Mouse (Mus musculus) left cerebral cortex, adult 2 months (tissue): ENCODE measurements around the gene Loxl1. TPM values are rescaled to one million over a fixed set of nuclear protein-coding genes. Genes with fewer than 3 reads are reported as not detected.

ENCODE experiments used
- DNase-seq, 2 experiments: peaks; one replicate each; pipeline ENCODE4 v3.0.0; 2021 to 2022; ENCODE audit warnings: low spot score in 2 of 2, mixed read lengths in 1 of 2; ENCODE audit errors: extremely low spot score in 1 of 2
- H3K27ac ChIP-seq: fragments of 200-600 bp; 2 replicates; pipeline ENCODE4 v1.8.1; 2022
- H3K4me3 ChIP-seq: fragments of 200-600 bp; 2 replicates; pipeline ENCODE4 v1.8.1; 2022
- CTCF ChIP-seq: fragments of 200-600 bp; IDR thresholded peaks from 2 replicates; pipeline ENCODE4 v1.8.1; 2022; ENCODE audit warnings: antibody characterized with exemption, mild to moderate bottlenecking, moderate library complexity
- intact Hi-C: fragments of 180-260 bp; cut with DNase I; formaldehyde crosslinking; loops from one replicate; pipeline ENCODE4 v1.15.1; 2025
- total RNA-seq, 2 experiments: library from RNA; stranded (reverse); gene quantifications; 2 replicates each; pipeline ENCODE4 v1.2.3; 2021

The Loxl1 gene
- total RNA-seq, 2 experiments from 2014 or later: 2.1 to 2.2 TPM

DNA sequence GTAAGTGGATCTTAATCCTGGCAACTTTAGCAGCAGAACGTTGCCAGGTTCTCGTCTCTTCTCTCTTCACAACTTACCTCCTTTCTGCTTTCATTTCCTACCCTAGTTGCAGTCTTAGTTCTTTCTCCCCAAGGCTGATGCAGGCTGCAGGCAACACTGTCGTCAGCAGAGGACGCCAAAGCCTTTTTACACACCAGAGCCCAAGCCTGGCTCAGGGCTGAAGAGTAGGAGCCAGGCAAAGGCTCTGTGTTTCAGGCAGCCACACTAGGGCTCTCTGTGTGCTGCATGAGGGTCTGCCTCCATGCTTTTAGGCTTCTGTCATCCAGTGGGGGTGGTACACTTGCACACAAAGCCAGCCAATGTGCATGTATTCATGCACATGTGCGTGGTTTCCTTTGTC, 17.3 kb upstream of the Loxl1 start:
- Histone ChIP-seq H3K27ac (no peak overlapping the region), H3K4me3 (no peak overlapping the region)
- TF ChIP-seq CTCF: peak; percentile 92
- DNase-seq: peak; percentile 57 to 69
- intact Hi-C loops: loop anchor here (2.0 kb wide), 3 partner anchors 39 to 205 kb away; no protein-coding TSS in a partner anchor

DNA sequence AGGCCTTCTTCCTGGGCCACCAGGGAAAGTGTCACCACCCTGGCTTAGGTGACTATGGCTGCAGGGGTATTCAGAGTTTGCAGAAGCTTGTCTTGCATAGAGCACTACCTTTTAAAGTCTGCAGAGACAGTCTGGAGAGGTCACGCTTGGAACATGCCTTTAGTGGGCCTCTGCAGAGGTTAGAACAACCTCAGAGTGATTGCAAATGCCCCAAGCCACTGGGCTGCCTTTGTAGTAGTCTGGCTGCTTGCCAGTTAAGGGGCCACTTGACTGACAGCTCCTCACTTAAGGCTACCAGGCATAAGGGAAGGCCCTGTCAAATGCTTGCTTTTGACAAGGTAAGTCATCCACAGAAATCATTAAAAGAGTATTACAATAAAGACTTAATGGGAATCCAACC, 14.4 kb upstream of the Loxl1 start:
- DNase-seq: no peak
- no peak for TF ChIP-seq CTCF
- no peak overlapping the region for H3K4me3 ChIP-seq
- intact Hi-C loops: no loop called here
- H3K27ac ChIP-seq: no peak overlapping the region

DNA sequence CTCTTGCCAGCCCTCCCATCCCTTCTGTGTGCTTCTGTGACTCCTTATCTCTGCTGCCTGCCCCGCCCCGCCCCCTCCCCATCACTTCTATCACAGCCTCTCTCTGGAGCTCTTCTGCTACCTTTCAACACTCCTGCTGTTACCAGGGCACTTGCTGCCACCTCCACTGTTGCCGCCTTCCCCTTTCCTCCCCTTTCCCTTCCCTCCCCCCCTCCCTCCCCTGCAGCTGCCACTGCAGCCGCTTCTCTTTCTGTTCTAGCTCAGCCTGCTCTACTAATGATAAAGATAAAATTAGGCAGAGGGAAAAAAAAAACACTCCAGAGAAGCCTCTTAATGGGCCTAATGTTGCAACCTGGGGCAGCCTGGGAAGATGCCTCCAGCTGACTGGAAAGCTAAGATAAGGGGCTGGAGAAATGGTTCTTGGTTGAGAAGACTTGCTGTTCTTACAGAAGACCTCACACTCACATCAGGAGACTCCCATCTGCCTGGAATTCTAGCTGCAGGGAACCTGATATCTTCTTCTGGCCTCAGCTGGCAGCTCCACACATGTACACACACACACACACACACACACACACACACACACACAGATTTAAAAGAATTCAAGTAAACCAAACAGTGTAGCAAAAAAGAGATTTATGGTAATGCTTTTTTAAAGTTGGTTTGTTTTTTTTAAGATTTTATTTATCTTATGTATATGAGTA, 13.6 kb upstream of the Loxl1 start:
- intact Hi-C loops: no loop called here
- Histone ChIP-seq H3K27ac (no peak overlapping the region), H3K4me3 (no peak overlapping the region)
- TF ChIP-seq CTCF: no peak
- DNase-seq: no peak

GRCm38 (mm10) chr9:58321681-58322080, 8.7 kb upstream of the Loxl1 start:
- intact Hi-C loops: no loop called here
- no peak for DNase-seq
- TF ChIP-seq CTCF: peak; percentile 24

DNA sequence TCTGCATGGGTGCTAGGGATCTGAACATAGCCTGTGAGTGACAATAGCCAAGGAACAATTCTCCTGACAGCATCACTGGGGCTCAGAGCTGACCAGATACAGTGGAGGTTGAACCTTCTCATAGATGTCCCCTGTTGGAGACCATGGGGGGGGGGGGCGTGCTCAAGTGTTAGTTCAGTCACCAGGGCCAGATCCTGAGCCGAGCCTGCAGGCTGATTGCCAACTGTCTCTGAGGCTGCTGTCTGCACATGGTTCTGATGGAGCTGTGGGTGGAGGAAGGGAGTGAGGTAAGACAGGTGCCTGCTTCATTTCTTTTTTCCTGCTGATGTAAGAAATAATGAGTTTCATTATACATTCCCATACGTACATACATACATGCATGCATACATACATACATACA, 5.3 kb upstream of the Loxl1 start:
- DNase-seq: no peak
- intact Hi-C loops: no loop called here
- no peak for TF ChIP-seq CTCF
- Histone ChIP-seq H3K27ac (no peak overlapping the region), H3K4me3 (no peak overlapping the region)

More at GRCm38 (mm10) chr9:58321681-58322080, 8.7 kb upstream of the Loxl1 start:
- H3K27ac ChIP-seq: no peak overlapping the region
- H3K4me3 ChIP-seq: no peak overlapping the region

GRCm38 (mm10) chr9:58317381-58317780, 4.4 kb upstream of the Loxl1 start:
- no peak for TF ChIP-seq CTCF
- Histone ChIP-seq H3K27ac (no peak overlapping the region), H3K4me3 (no peak overlapping the region)
- intact Hi-C loops: no loop called here
- no peak for DNase-seq

DNA sequence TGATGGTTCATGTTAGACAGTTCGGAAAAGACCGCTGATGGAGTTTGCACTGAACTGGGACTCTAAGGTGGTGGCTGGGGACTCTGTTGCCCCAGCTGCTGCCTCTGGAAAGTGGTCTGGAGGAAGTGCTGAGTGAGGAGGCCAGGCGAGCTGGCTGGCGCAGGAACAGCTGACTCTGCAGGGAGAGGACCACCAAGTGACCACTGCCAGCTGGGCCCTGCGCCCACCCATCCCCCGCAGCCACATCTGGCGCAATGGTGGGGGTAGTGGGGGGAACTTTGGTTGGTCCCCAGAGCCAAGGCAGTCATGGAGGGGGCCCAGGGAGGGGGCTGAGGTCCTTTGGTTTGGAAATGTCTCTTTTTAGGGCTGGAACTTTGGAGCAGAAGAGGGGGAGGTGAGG, 3.8 kb upstream of the Loxl1 start:
- intact Hi-C loops: no loop called here
- no peak for TF ChIP-seq CTCF
- DNase-seq: no peak

GRCm38 (mm10) chr9:58315850-58316249, 2.9 kb upstream of the Loxl1 start:
- TF ChIP-seq CTCF: no peak
- Histone ChIP-seq H3K27ac (no peak overlapping the region), H3K4me3 (no peak overlapping the region)
- DNase-seq: no peak
- intact Hi-C loops: no loop called here

More for the DNA sequence above, 3.8 kb upstream of the Loxl1 start:
- H3K4me3 ChIP-seq: no peak overlapping the region
- no peak overlapping the region for H3K27ac ChIP-seq

- H3K27ac ChIP-seq: no peak overlapping the region
- no peak overlapping the region for H3K4me3 ChIP-seq
- no peak for TF ChIP-seq CTCF
- intact Hi-C loops: no loop called here
- no peak for DNase-seq
These were observed 1.8 kb upstream of the Loxl1 start for GRCm38 (mm10) chr9:58314682-58315360.

DNA sequence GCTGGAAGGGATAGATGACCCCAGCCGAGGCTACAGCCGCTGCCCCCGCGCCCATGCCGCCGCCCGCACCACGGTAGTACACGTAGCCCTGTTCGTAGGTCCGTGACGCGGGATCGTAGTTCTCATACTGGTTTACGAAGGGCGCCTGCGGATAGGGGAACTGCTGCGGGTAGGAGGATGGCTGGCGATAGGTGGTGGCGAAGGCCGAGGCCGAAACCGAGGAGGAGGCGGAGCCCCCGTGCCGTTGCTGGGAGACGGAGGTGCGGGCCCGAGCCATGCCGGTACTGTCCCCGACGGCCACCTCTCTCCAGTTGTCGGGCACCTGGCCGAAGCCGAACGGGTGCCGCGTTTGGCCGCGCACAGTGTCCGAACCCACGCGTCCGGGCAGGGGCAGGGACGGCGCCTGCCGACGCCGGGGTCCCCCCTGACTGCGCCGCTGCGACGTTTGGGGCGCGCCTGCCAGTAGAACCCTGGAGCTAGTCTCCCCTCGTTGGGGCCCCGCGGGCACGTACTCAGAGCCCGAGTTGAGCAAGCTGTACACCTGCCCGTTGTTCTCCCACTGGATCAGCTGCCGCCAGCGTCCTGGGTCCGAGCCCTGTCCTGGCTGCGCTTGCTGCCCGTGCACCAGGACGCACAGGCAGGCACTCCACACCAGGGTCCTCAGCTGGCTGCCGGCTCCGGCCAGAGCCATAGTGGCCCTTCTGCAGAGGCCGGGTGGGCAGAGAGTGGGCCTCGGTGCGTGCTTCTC, 616 bp downstream of the Loxl1 start:
- DNase-seq: peak in 1 of 2 experiments; percentile 19
- Histone ChIP-seq H3K4me3 (peak overlapping the region; percentile 28), H3K27ac (no peak overlapping the region)
- intact Hi-C loops: no loop called here
- TF ChIP-seq CTCF: no peak

- peak; percentile 2; the same call in 1 of the 2 replicates for TF ChIP-seq CTCF
- Histone ChIP-seq H3K4me3 (no peak overlapping the region), H3K27ac (no peak overlapping the region)
- DNase-seq: no peak
- intact Hi-C loops: no loop called here
These were observed 1.6 kb downstream of the Loxl1 start for GRCm38 (mm10) chr9:58311191-58311910.
